Mouse (Mus musculus): ENCODE data around the gene Fam216b.

GRCm38 (mm10) chr14:78041886-78042526 lies 46.8 kb downstream of the Fam216b start:
- no peak for TF ChIP-seq POLR2A (IDR thresholded peaks at IDR 0.05; ENCODE audit: borderline replicate concordance, insufficient read depth, low read length)
- no peak for TF ChIP-seq CTCF (IDR thresholded peaks at IDR 0.05; ENCODE audit: borderline replicate concordance, insufficient read depth, low read depth, low read length)

Measured in cerebellum, adult 2 months (tissue).